Mouse (Mus musculus) CH12.LX (cell line): ENCODE measurements around the gene Tmem191c. TPM values are rescaled to one million over a fixed set of nuclear protein-coding genes. Genes with fewer than 3 reads are reported as not detected.

ENCODE experiments used
- DNase-seq: peaks from one replicate; pipeline ENCODE4 v3.0.0-alpha.2; 2013; ENCODE audit errors: extremely low read depth
- H3K27ac ChIP-seq: 2 replicates; pipeline ENCODE4 v1.5.1; 2012; ENCODE audit warnings: low read depth, mild to moderate bottlenecking, control low read depth, moderate library complexity; ENCODE audit not compliant: insufficient read depth
- H3K27me3 ChIP-seq: replicated peaks from 2 replicates; pipeline ENCODE3; 2012; ENCODE audit warnings: inconsistent platforms
- H3K36me3 ChIP-seq, 2 experiments: replicated peaks in 1 of 2; 2 replicates each; pipeline versions ENCODE3 to v1.6.1; 2012; ENCODE audit warnings: inconsistent platforms in 1 of 2, low read length in 1 of 2, mild to moderate bottlenecking in 1 of 2, mixed read lengths in 1 of 2, moderate library complexity in 1 of 2; ENCODE audit not compliant: control insufficient read depth in 1 of 2, insufficient read depth in 1 of 2
- H3K4me1 ChIP-seq, 2 experiments: 2 replicates each; pipeline ENCODE4 v1.6.1; 2012; ENCODE audit warnings: inconsistent platforms in 1 of 2, moderate library complexity in 1 of 2; ENCODE audit not compliant: insufficient read depth in 2 of 2, control insufficient read depth in 1 of 2
- H3K4me2 ChIP-seq: 2 replicates; pipeline ENCODE4 v1.6.1; 2012; ENCODE audit warnings: low read depth, mild to moderate bottlenecking, control low read depth; ENCODE audit not compliant: poor library complexity, insufficient read depth, severe bottlenecking
- H3K4me3 ChIP-seq, 3 experiments: fragments of 150-350 bp in 1 of 3; sonication (generic) in 1 of 3; replicated peaks in 1 of 3; 2 replicates each; pipeline versions ENCODE3 to v1.5.1; 2011 to 2012; ENCODE audit warnings: low read depth in 2 of 3, low read length in 2 of 3, mild to moderate bottlenecking in 2 of 3, moderate library complexity in 2 of 3, control low read depth in 1 of 3, improper control_type of control experiment in 1 of 3, inconsistent platforms in 1 of 3, mixed read lengths in 1 of 3; ENCODE audit not compliant: poor library complexity in 1 of 3
- H3K79me2 ChIP-seq: replicated peaks from 2 replicates; pipeline ENCODE4 v1.6.1; 2012; ENCODE audit warnings: mild to moderate bottlenecking, moderate library complexity; ENCODE audit not compliant: control insufficient read depth, poor library complexity, insufficient read depth, severe bottlenecking; ENCODE audit errors: extremely low read depth
- H3K9ac ChIP-seq: 2 replicates; pipeline ENCODE4 v1.6.1; 2012; ENCODE audit warnings: low read depth, mild to moderate bottlenecking, control low read depth, moderate library complexity; ENCODE audit not compliant: insufficient read depth
- H3K9me3 ChIP-seq: replicated peaks from 2 replicates; pipeline ENCODE3; 2012; ENCODE audit warnings: low read length, inconsistent platforms, mixed read lengths
- CHD2 ChIP-seq: IDR thresholded peaks from 2 replicates; pipeline ENCODE4 v1.6.1; 2011; ENCODE audit warnings: low read length, improper control_type of control experiment
- E2F4 ChIP-seq: IDR thresholded peaks from 2 replicates; pipeline ENCODE4 v1.6.1; 2011; ENCODE audit warnings: low read depth, low read length, improper control_type of control experiment; ENCODE audit not compliant: insufficient replicate concordance
- EP300 ChIP-seq: IDR thresholded peaks from 2 replicates; pipeline ENCODE4 v1.6.1; 2011; ENCODE audit warnings: low read length, improper control_type of control experiment
- HCFC1 ChIP-seq: IDR thresholded peaks from 2 replicates; pipeline ENCODE4 v1.6.1; 2012; ENCODE audit warnings: low read depth, mild to moderate bottlenecking, inconsistent platforms, low read length, improper control_type of control experiment
- IRF4 ChIP-seq: IDR thresholded peaks from 2 replicates; pipeline ENCODE4 v1.6.1; 2014; ENCODE audit warnings: low read depth, mild to moderate bottlenecking, inconsistent platforms, low read length, improper control_type of control experiment
- MAFK ChIP-seq: IDR thresholded peaks from 2 replicates; pipeline ENCODE4 v1.6.1; 2011; ENCODE audit warnings: low read length, improper control_type of control experiment; ENCODE audit not compliant: insufficient replicate concordance
- MAX ChIP-seq: IDR thresholded peaks from 2 replicates; pipeline ENCODE4 v1.6.1; 2011; ENCODE audit warnings: low read length, improper control_type of control experiment
- MAZ ChIP-seq: IDR thresholded peaks from 2 replicates; pipeline ENCODE4 v1.6.1; 2012; ENCODE audit warnings: low read depth, mild to moderate bottlenecking, inconsistent platforms, low read length, improper control_type of control experiment, moderate library complexity
- MXI1 ChIP-seq: IDR thresholded peaks from 2 replicates; pipeline ENCODE4 v1.6.1; 2011; ENCODE audit warnings: mild to moderate bottlenecking, low read depth, low read length, improper control_type of control experiment
- NELFE ChIP-seq: IDR thresholded peaks from 2 replicates; pipeline ENCODE4 v1.6.1; 2011; ENCODE audit warnings: low read depth, low read length, improper control_type of control experiment
- POLR2A ChIP-seq: IDR thresholded peaks from 2 replicates; pipeline ENCODE4 v1.6.1; 2011; ENCODE audit warnings: low read depth, mild to moderate bottlenecking, improper control_type of control experiment, low read length
- POLR2AphosphoS2 ChIP-seq: IDR thresholded peaks from 2 replicates; pipeline ENCODE4 v1.6.1; 2011; ENCODE audit warnings: low read depth, low read length, improper control_type of control experiment
- RCOR1 ChIP-seq: conservative IDR thresholded peaks from 2 replicates; pipeline ENCODE4 v1.6.1; 2012; ENCODE audit warnings: low read depth, mild to moderate bottlenecking, inconsistent platforms, low read length, improper control_type of control experiment
- TCF12 ChIP-seq: IDR thresholded peaks from 2 replicates; pipeline ENCODE4 v1.6.1; 2014; ENCODE audit warnings: low read depth, mild to moderate bottlenecking, inconsistent platforms, low read length, improper control_type of control experiment
- UBTF ChIP-seq: IDR thresholded peaks from 2 replicates; pipeline ENCODE4 v1.6.1; 2012; ENCODE audit warnings: low read depth, mild to moderate bottlenecking, inconsistent platforms, low read length, improper control_type of control experiment, moderate library complexity
- USF1 ChIP-seq: IDR thresholded peaks from 2 replicates; pipeline ENCODE4 v1.6.1; 2014; ENCODE audit warnings: low read depth, mild to moderate bottlenecking, inconsistent platforms, low read length, improper control_type of control experiment
- USF2 ChIP-seq: conservative IDR thresholded peaks from 2 replicates; pipeline ENCODE4 v1.6.1; 2011; ENCODE audit warnings: low read depth, low read length, improper control_type of control experiment
- ZC3H11A ChIP-seq: IDR thresholded peaks from 2 replicates; pipeline ENCODE4 v1.6.1; 2012; ENCODE audit warnings: low read depth, mild to moderate bottlenecking, inconsistent platforms, low read length, improper control_type of control experiment
- ZMIZ1 ChIP-seq: IDR thresholded peaks from 2 replicates; pipeline ENCODE4 v1.6.1; 2012; ENCODE audit warnings: low read depth, mild to moderate bottlenecking, inconsistent platforms, low read length, improper control_type of control experiment
- ZNF384 ChIP-seq: IDR thresholded peaks from 2 replicates; pipeline ENCODE4 v1.6.1; 2012; ENCODE audit warnings: low read depth, low read length, improper control_type of control experiment, inconsistent platforms
- dilution Hi-C: fragments of 300-500 bp; cut with MboI; formaldehyde crosslinking; loops from 2 replicates; pipeline ENCODE4 v1.14.3; 2020; ENCODE audit warnings: low sequenced_read_pairs; ENCODE audit not compliant: extremely low pct_unique_long_range_greater_than_20kb, extremely low pct_ligation_motif_present
- in situ Hi-C: fragments of 300-500 bp; cut with MboI; formaldehyde crosslinking; loops from 3 replicates; pipeline ENCODE4 v1.14.3; 2019; ENCODE audit warnings: low sequenced_read_pairs, low pct_ligation_motif_present, low pct_unique_long_range_greater_than_20kb, mixed read lengths
- polyA plus RNA-seq: library from polyadenylated mRNA; unstranded; fragments of >175 nt; gene quantifications from 2 replicates; pipeline ENCODE4 v1.2.1, GENCODE M21; 2012; ENCODE audit warnings: low read depth; ENCODE audit not compliant: insufficient read length
- total RNA-seq, 2 experiments: library from RNA; depleted of rRNA; stranded (reverse); fragments of 300-350 nt in 1 of 2; fragments of >200 nt in 1 of 2; gene quantifications; 2 replicates each; pipeline ENCODE4 v1.2.3; 2012 to 2014

Gene Tmem191c
- total and polyA plus RNA-seq, 3 experiments, result 2.6 to 11.3 (median 7.9) TPM

DNA sequence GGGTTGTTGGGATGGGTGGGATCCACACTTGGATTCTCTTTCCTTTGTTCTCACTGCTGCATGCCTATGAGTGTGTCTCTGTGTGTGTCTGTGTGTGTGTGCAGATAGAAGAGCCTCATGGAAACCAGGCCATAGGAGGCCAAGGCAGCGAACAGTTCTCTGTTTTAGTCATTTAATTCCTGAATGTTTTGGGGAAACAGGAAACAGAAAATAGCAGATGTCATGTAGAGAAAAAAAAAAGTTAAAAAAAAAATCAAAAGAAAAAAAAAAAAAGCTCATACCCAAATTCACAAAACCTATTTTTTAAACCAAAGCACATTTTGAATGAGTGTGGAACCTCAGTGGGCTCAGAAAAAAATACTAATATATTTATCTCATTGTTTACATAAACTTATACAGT lies 14.5 kb upstream of the Tmem191c start:
- no peak overlapping the region for H3K9ac ChIP-seq
- peak; percentile 41; the same call in 1 of the 2 replicates for TF ChIP-seq IRF4
- TF ChIP-seq ZNF384, result peak; percentile 88
- 0 out of 2 replicates have a peak, but pooled peaks have one; percentile 52 for TF ChIP-seq EP300
- no peak for TF ChIP-seq USF1
- no peak for TF ChIP-seq MAFK
- TF ChIP-seq, all 38 proteins: peak for 3
- Histone ChIP-seq H3K79me2 (no peaks in the 10 kb centered on the region), H3K27ac (no peak overlapping the region), H3K9me3 (no peaks in the 10 kb centered on the region), H3K4me3 (no peak overlapping the region), H3K36me3 (peaks cover 33 to 55% of the 10 kb centered on the region in 2 experiments), H3K27me3 (no peaks in the 10 kb centered on the region), H3K4me1 (peaks cover 12 to 44% of the 10 kb centered on the region in 2 experiments), H3K4me2 (no peak overlapping the region)
- DNase-seq, result no peak
- dilution Hi-C loops, result no loop called here
- in situ Hi-C loops, result no loop called here

GRCm38 (mm10) chr16:17266113-17266512 lies 9.8 kb upstream of the Tmem191c start:
- peaks cover 8 to 17% of the 10 kb centered on the region in 2 experiments for H3K36me3 ChIP-seq
- H3K27me3 ChIP-seq, result no peaks in the 10 kb centered on the region
- H3K27ac ChIP-seq, result no peak overlapping the region
- H3K9ac ChIP-seq, result no peak overlapping the region
- H3K4me1 ChIP-seq, result peaks cover under 1 to 8% of the 10 kb centered on the region in 2 experiments; a peak in 2 of 4 replicates
- no peaks in the 10 kb centered on the region for H3K79me2 ChIP-seq
- H3K9me3 ChIP-seq, result peaks cover 6% of the 10 kb centered on the region
- DNase-seq, result no peak
- in situ Hi-C loops, result no loop called here
- dilution Hi-C loops, result no loop called here
- H3K4me3 ChIP-seq, result no peak overlapping the region
- TF ChIP-seq IRF4, result no peak
- peak; percentile 51; the same call in 1 of the 2 replicates for TF ChIP-seq ZNF384
- H3K4me2 ChIP-seq, result no peak overlapping the region

GRCm38 (mm10) chr16:17267937-17268336 lies 7.9 kb upstream of the Tmem191c start:
- Histone ChIP-seq H3K79me2 (no peaks in the 10 kb centered on the region), H3K9ac (no peak overlapping the region), H3K4me3 (no peak overlapping the region), H3K27ac (no peak overlapping the region), H3K9me3 (peaks cover 6% of the 10 kb centered on the region), H3K27me3 (peaks cover 2% of the 10 kb centered on the region), H3K4me1 (peaks cover 0 to 7% of the 10 kb centered on the region in 2 experiments; a peak in 1 of 4 replicates), H3K4me2 (no peak overlapping the region), H3K36me3 (peaks cover 0 to 5% of the 10 kb centered on the region in 2 experiments)
- dilution Hi-C loops, result no loop called here
- no peak for DNase-seq
- in situ Hi-C loops, result no loop called here
- TF ChIP-seq NELFE (no peak), USF2 (no peak), HCFC1 (no peak), ZNF384 (no peak), ZMIZ1 (no peak), POLR2A (no peak), MAZ (no peak), CHD2 (no peak), TCF12 (no peak), ZC3H11A (no peak), POLR2AphosphoS2 (no peak), MXI1 (no peak), RCOR1 (no peak), E2F4 (no peak), MAX (no peak), EP300 (no peak), UBTF (no peak)
